ENCODE assay signal across 12 mouse cellular contexts in genomic region chr7:74200661-74201060, GRCm38 (mm10).
DNase-seq lines count a peak whose midpoint lies in the region; ATAC-seq and TF ChIP-seq lines count a peak whose summit lies in the region.
"Had no signal": no experiment of that assay in that cellular context is flagged by ENCODE, and none has a peak within 500 bp of the region (broad histone marks: within the 10 kb centered on the region; RNA-seq: fewer than 3 reads in every experiment).

No protein-coding gene starts in this region.

- no peak overlapping the region for H3K9ac ChIP-seq in ES-Bruce4 (ENCODE audit: low read depth, poor library complexity, severe bottlenecking)
- H3K9ac ChIP-seq in limb, embryonic 11.5 days (ENCODE audit: low read length) = no peak overlapping the region
- H3K9ac ChIP-seq: embryonic facial prominence, embryonic 13.5 days; liver, postnatal 0 days had no signal

- TF ChIP-seq POLR2A in ES-Bruce4 (IDR thresholded peaks at IDR 0.05; ENCODE audit: insufficient read depth, low read length) = no peak

- ATAC-seq in limb, embryonic 11.5 days (ENCODE audit: insufficient number of reproducible peaks, low FRiP score, low TSS enrichment, low read depth) = no peak
- ATAC-seq: liver, postnatal 0 days had no signal

- no peaks in the 10 kb centered on the region for H3K4me1 ChIP-seq in ES-Bruce4 (ENCODE audit: control insufficient read depth, insufficient read depth, low read length)
- H3K4me1 ChIP-seq in limb, embryonic 11.5 days (ENCODE audit: control insufficient read depth, insufficient read depth, low read length) = no peaks in the 10 kb centered on the region
- H3K4me1 ChIP-seq: embryonic facial prominence, embryonic 13.5 days had no signal

- no peaks in the 10 kb centered on the region for H3K9me3 ChIP-seq in ES-Bruce4 (replicated peaks; ENCODE audit: control insufficient read depth, insufficient read depth, low read length, poor library complexity, severe bottlenecking)
- H3K9me3 ChIP-seq in limb, embryonic 11.5 days (ENCODE audit: control insufficient read depth, low read length) = no peaks in the 10 kb centered on the region
- H3K9me3 ChIP-seq: embryonic facial prominence, embryonic 13.5 days had no signal

- peak; percentile 65 for TF ChIP-seq CTCF in layer of hippocampus, adult 2 months (conservative IDR thresholded peaks at IDR 0.05)
- peak; percentile 54 for TF ChIP-seq CTCF in ES-Bruce4 (IDR thresholded peaks at IDR 0.05; ENCODE audit: low read depth, low read length)

- H3K27ac ChIP-seq in layer of hippocampus, adult 2 months = no peak overlapping the region
- H3K27ac ChIP-seq in ES-Bruce4 (ENCODE audit: insufficient read depth, low read length) = no peak overlapping the region
- H3K27ac ChIP-seq in limb, embryonic 11.5 days (replicated peaks; ENCODE audit: low read depth, low read length) = no peak overlapping the region
- H3K27ac ChIP-seq: embryonic facial prominence, embryonic 13.5 days had no signal

- 38% methylated on average over 4 of the region's 4 CpGs for WGBS in limb, embryonic 11.5 days

- no peak overlapping the region for H3K4me3 ChIP-seq in layer of hippocampus, adult 2 months
- H3K4me3 ChIP-seq in ES-Bruce4 (ENCODE audit: low read depth, low read length) = no peak overlapping the region
- H3K4me3 ChIP-seq in limb, embryonic 11.5 days (ENCODE audit: low read depth, low read length) = no peak overlapping the region
- H3K4me3 ChIP-seq: embryonic facial prominence, embryonic 13.5 days had no signal

- H3K27me3 ChIP-seq in ES-Bruce4 (ENCODE audit: control insufficient read depth, insufficient read depth, low read length, poor library complexity, severe bottlenecking) = no peaks in the 10 kb centered on the region
- H3K27me3 ChIP-seq in limb, embryonic 11.5 days (ENCODE audit: control insufficient read depth, insufficient read depth, low read length) = no peaks in the 10 kb centered on the region
- H3K27me3 ChIP-seq: embryonic facial prominence, embryonic 13.5 days had no signal

- H3K4me2 ChIP-seq in limb, embryonic 11.5 days (ENCODE audit: low read depth, severe bottlenecking) = no peak overlapping the region
- H3K4me2 ChIP-seq: embryonic facial prominence, embryonic 13.5 days had no signal

- H3K36me3 ChIP-seq in ES-Bruce4 (ENCODE audit: control insufficient read depth, insufficient read depth, low read length, poor library complexity, severe bottlenecking) = no peaks in the 10 kb centered on the region
- H3K36me3 ChIP-seq in limb, embryonic 11.5 days (ENCODE audit: control insufficient read depth, insufficient read depth, low read length) = no peaks in the 10 kb centered on the region
- H3K36me3 ChIP-seq: embryonic facial prominence, embryonic 13.5 days had no signal

- intact Hi-C loops in left cerebral cortex, postnatal 25 days (cut with DNase I) = no loop called here

- no peak for TF ChIP-seq EP300 in ES-Bruce4 (IDR thresholded peaks at IDR 0.05; ENCODE audit: insufficient read depth, low read depth, low read length)

- DNase-seq in adrenal gland, postnatal 10 days = peak; percentile 30
- no peak for DNase-seq in adrenal gland, adult (ENCODE audit: inconsistent age in 2 of 2, low spot score in 1 of 2)
- no peak for DNase-seq in layer of hippocampus, adult 2 months (ENCODE audit: low spot score in 2 of 2)
- no peak for DNase-seq in layer of hippocampus, adult 11-12 months (ENCODE audit: low spot score)
- DNase-seq in limb, embryonic 11.5 days (ENCODE audit: low spot score) = peak; percentile 70
- no peak for DNase-seq in left cerebral cortex, postnatal 25 days (ENCODE audit: low spot score in 2 of 2)
- no peak for DNase-seq in natural killer cell, adult 2 months (ENCODE audit: low spot score in 2 of 2)
- DNase-seq: heart, adult 18-20 months; liver, postnatal 0 days; thymus, adult 18-20 months had no signal

Comparison
In these comparisons a context has a peak if more than half of its experiments do, and no peak if none do; other contexts are left out.
1. DNase-seq: peak in adrenal gland, postnatal 10 days (single experiment) and limb, embryonic 11.5 days (single experiment); none in adrenal gland, adult (0 of 2), layer of hippocampus, adult 2 months (0 of 2), layer of hippocampus, adult 11-12 months (single experiment), left cerebral cortex, postnatal 25 days (0 of 2) and natural killer cell, adult 2 months (0 of 2).